Mouse (Mus musculus): ENCODE measurements around the gene Syt15.
A peak's percentile ranks its signal among the peaks of the same experiment; 100 is the strongest.
"Not testable (repeated sequence)": the region's sequence is repeated elsewhere in the genome, so short reads cannot be mapped to it uniquely, and the experiment has no call there.

Gene Syt15

DNA sequence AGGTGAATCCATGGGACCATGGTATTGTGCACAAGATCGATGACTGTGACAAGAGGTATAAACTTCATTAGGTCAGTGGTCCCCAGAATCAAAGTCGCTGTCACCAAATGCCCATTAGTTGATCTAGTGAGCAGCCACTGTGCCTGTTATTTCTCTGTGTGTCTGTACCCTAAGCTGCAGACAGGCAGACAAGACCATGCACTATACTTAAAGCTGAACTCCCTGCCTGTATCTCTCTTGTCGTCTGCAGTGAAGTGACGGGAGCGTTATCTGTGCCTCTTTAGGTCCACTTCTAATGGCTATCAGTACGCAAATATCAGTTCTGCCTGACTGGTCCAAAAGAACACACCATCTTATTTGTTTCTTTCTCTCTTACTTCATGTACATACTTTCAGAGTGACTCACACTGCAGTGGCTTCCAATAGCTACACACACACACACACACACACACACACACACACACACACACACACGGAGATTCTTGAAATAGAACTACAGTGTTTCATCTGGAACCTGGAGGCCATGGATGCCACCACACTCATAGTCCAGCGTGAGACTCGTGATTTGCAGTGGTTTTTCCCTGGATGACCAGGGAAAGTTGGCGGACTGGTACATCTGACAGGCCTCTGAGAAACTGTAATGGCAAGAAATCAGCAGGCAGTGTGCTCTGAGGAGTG is 9.6 kb downstream of the Syt15 start:
- no peak for DNase-seq

DNA sequence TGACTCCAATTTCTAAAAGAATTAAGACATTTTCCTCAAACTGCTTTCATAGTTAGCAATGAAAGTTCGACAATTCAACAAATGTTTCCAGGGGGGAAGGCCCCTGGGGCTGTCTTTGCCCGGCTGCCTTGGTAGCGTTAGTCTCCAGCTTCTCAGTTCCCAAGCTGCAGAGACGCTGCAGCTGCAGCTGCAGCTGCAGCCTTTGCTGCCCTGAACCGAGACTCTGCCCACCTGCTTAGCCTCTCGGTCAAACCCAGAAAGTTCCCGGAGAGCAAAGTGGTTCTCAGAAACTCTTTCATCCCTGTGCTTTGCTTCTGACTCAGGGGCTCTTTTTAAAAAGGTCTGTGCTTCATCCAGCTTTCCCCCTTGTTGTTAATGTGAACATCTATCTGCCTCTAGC is 12.9 kb downstream of the Syt15 start:
- no peak for DNase-seq

DNA sequence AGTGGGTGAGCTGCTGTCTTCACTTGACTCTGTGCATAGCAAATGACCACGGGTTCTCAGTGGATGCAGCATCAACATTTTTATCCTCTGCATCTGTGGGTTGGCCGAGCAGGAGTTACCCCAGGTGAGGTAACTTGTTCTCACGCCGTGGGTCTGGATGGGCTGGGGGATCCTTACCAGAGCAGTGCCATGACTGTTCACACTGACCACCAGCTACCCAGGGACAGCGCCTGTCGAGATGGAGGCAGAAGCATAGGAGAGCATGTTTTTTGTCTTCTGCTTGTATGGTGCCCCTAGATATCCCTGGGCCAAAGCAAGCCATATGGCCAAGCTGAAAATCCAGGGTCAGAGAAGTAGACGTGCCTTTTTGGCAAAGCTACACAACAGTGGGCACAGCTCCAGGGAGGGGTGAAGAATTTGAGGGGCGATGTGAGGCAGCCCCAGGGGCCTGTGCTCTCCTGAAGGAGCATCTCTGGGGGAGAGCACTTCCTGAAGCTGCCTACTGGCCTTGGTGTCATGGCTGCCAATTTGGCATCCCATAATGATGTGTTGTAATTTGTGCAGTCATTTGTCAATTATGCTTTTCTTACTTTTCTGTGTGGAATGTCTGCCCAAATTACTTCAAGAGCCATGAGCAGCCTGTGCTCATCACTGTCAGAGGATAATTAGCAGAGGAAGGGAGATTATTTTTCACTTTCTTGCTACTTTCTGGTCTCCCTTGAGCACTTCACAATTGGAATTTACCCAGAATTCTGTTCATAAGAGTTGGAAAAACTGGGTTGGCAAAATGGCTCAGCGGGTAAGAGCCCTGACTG is 13.7 kb downstream of the Syt15 start:
- no peak for DNase-seq

DNA sequence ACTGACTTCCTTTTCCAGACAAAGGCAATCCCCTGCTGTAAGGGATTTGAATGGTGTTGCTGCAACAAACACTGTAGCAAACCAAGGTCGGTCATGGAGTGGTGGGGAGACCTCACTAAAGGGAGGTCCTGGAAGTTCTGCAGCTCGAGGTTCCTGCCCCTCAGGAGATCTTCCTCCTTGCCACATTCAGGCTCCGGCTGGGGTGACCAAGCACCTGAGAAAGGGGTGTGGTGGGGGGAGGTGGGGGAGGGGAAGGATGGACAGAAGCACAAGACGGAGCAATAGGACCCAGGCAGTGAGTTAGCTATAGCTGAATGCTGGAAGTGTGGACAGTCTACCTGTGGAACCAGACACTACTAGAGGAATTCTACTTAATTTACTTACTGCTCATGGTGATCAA is 14.5 kb downstream of the Syt15 start:
- no peak for DNase-seq

- peak; percentile 72 to 77 for DNase-seq
Observed at GRCm38 (mm10) chr14:34234630-34235380, 15.4 kb downstream of the Syt15 start.

DNA sequence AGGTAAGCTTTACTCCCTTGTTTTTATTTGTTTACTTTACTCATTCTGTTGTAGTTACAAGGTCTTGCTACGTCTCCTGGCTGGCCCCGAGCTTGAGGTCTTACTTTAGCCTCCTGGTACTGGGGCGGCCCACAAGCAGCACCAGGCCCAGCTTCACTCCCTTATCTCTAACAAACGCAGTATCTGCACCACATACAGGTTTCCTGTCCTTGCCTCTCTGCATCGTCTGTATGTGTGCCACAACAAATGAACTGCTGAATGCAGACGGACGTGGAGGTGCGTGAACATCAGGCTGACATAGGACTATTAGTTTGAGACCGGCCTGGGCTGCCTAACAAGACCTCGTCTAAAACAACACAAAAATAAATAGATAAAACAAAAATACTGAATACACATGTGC is 20.9 kb downstream of the Syt15 start:
- DNase-seq, result no peak

DNA sequence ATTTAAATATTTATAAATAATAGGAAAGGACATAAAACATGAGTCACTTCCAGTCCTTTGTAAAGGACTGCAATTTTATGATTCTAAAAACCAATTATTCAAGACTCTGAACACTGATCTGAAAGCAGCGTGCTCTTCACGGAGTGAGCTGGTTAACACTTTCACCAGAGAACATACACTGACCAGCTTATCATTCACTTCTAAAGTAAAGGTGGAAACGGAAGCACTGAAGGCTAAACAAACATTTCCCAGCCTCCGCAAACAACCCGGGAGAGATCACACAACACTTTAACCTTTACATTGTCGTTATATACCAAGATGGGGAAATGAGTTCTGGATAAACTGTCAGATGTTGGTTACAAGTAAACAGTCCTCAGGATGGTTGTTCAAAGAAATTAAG is 21.3 kb downstream of the Syt15 start:
- DNase-seq, result no peak

GRCm38 (mm10) chr14:34252470-34253145 is 33.2 kb downstream of the Syt15 start:
- no peak for DNase-seq

- no peak for DNase-seq
Observed at GRCm38 (mm10) chr14:34253261-34253660, 33.9 kb downstream of the Syt15 start.

- not testable (repeated sequence) for DNase-seq
Observed at GRCm38 (mm10) chr14:34258525-34258924, 39.1 kb downstream of the Syt15 start.

GRCm38 (mm10) chr14:34268046-34268445 is 48.7 kb downstream of the Syt15 start:
- no peak for DNase-seq

DNA sequence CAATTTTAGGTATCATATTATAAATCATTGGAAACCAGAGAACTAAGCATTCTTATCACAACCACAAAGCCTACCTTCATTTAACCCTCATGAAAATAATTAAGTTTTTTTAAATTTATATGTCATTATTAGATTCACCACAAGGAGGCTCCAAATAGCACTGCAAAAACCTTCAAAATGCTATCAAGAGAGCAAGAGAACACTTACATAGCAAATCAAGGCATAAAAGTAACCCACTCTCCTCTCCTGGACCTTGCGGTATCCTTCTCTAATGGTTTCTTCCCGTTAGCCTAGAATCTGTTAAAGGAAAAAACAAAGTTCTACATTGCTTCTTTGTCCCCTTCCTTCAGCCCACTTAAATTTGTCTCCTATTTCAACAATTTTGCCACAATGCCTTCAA is 53.9 kb downstream of the Syt15 start:
- no peak for DNase-seq

- no peak for DNase-seq
Observed at GRCm38 (mm10) chr14:34274141-34274540, 54.7 kb downstream of the Syt15 start.

DNA sequence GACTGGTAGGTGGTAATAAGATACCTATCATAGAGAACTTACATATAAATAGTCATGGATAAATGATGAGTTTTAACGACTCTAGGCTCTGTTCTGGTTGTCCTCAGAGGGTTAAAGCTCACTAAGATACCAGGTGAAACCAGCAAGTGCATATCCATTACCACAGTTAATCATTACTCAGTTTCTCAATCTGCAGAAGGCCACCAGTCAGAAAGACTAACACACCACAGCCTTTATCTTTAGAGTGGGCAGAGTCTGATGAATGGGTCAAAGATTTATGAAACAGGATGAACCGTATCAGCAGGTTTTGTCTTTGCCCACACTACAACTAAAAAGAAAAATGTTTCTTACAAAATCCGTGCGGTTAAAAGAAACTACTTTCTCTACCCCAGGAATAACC is 55.8 kb downstream of the Syt15 start:
- peak in 1 of 2 experiments; percentile 68 for DNase-seq

GRCm38 (mm10) chr14:34279726-34280125 is 60.3 kb downstream of the Syt15 start:
- DNase-seq, result peak in 1 of 2 experiments; percentile 34

Data from kidney, adult 8-10 months (tissue).